Mouse (Mus musculus) cerebellum, adult 2 months (tissue): ENCODE measurements around the gene Cdh12.

Experiments used
- CTCF ChIP-seq: fragments of 200-500 bp; IDR thresholded peaks from 2 replicates; pipeline ENCODE4 v1.5.1; 2011; ENCODE audit warnings: low read depth, mild to moderate bottlenecking, control low read depth, low read length, moderate library complexity, borderline replicate concordance; ENCODE audit not compliant: insufficient read depth
- POLR2A ChIP-seq: fragments of 200-500 bp; IDR thresholded peaks from 2 replicates; pipeline ENCODE4 v1.6.1; 2011; ENCODE audit warnings: low read length, control low read depth, borderline replicate concordance; ENCODE audit not compliant: insufficient read depth

DNA sequence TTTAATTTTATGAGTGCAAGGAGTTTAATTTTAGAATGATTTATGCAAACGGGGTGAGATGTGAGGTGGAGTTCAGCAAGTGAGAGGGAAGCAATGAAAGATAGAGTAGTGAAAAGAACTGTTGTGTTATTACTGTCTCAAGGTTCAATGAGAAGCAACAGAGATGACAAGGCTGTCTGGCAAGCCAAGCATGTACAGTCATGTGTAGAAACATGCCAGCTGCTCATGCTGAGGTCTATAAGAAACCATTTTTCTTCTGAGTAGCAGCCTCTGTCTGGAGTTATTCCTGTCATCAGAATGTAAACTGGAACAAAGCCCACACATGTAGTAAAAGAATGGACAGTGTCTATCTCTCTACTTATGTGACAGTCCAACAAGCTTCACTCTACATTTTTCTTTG, 14.5 kb downstream of the Cdh12 start:
- TF ChIP-seq CTCF (no peak), POLR2A (no peak)
